Mouse (Mus musculus) ES-E14 (cell line): ENCODE results near the gene Gm27021.

ENCODE experiments used
- HCFC1 ChIP-seq: IDR thresholded peaks from 2 replicates; pipeline ENCODE4 v1.6.1; 2012; ENCODE audit warnings: low read length, inconsistent platforms, borderline replicate concordance; ENCODE audit not compliant: insufficient read depth
- ZC3H11A ChIP-seq: IDR thresholded peaks from 2 replicates; pipeline ENCODE4 v1.6.1; 2012; ENCODE audit warnings: low read depth, mild to moderate bottlenecking, inconsistent platforms, low read length, borderline replicate concordance
- ZNF384 ChIP-seq: IDR thresholded peaks from 2 replicates; pipeline ENCODE4 v1.6.1; 2012; ENCODE audit warnings: low read depth, low read length, inconsistent platforms

GRCm38 (mm10) chr8:120567731-120568130 is 100.1 kb downstream of the Gm27021 start:
- TF ChIP-seq HCFC1 (no peak), ZNF384 (no peak), ZC3H11A (no peak)
